Mouse (Mus musculus) left cerebral cortex, postnatal 14 days (tissue): ENCODE measurements around the gene H2-T24. TPM values are rescaled to one million over a fixed set of nuclear protein-coding genes. Genes with fewer than 3 reads are reported as not detected.
"Not testable (repeated sequence)": the region's sequence is repeated elsewhere in the genome, so short reads cannot be mapped to it uniquely, and the experiment has no call there.

Source experiments
- DNase-seq, 2 experiments: peaks; one replicate each; pipeline ENCODE4 v3.0.0; 2021 to 2022; ENCODE audit warnings: low spot score in 2 of 2, mixed read lengths in 1 of 2
- intact Hi-C: fragments of 180-260 bp; cut with DNase I; formaldehyde crosslinking; loops from one replicate; pipeline ENCODE4 v1.15.1; 2025
- long read RNA-seq, 2 experiments: library from polyadenylated mRNA; stranded (forward); transcript quantifications; one replicate each; pipeline ENCODE4 v2.0.0; 2021
- total RNA-seq, 2 experiments: library from RNA; stranded (reverse); gene quantifications; 2 replicates each; pipeline ENCODE4 v1.2.3; 2021

The H2-T24 gene
- total RNA-seq: 1 to 10 TPM; 1.0 to 1.1 TPM
- long read RNA-seq, experiment 1, partial matches to known transcripts: 0 of 7 reads
- long read RNA-seq, experiment 1, other reads (novel, unspliced or antisense): 5 of 7 reads
- long read RNA-seq, experiment 2, partial matches to known transcripts: 0 of 4 reads
- long read RNA-seq, experiment 2, other reads (novel, unspliced or antisense): 4 of 4 reads

GRCm38 (mm10) chr17:36020191-36021073 is at the start of gene H2-T24:
Gene H2-T24 (minus strand): TSS chr17:36020560.
- intact Hi-C loops: no loop called here
- peak in 1 of 2 experiments; percentile 46 for DNase-seq

DNA sequence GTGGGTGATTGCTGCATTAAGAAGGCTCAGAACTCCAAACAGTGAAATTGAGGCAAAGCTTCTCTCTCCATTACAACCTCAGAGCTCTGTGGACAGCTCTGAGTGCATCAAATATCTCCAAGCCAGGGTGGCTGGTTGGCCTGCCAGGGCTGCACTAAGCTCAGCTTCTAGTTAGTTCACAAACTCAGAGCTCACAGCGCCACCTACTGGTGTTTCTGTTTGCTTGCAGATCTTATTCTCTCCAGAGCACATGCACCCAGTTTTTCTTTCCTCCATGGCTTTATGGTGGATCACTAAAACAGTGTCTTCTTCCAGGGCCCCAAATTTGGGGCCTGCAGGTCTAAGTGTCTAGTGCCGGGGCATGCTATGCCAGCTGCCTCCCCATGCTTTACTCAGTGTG is 40.5 kb upstream of the H2-T24 start:
- intact Hi-C loops: loop anchor here (10.0 kb wide), 2 partner anchors 74 to 134 kb away; partner anchors contain the start of gene H2-T3
- DNase-seq: peak; percentile 93

DNA sequence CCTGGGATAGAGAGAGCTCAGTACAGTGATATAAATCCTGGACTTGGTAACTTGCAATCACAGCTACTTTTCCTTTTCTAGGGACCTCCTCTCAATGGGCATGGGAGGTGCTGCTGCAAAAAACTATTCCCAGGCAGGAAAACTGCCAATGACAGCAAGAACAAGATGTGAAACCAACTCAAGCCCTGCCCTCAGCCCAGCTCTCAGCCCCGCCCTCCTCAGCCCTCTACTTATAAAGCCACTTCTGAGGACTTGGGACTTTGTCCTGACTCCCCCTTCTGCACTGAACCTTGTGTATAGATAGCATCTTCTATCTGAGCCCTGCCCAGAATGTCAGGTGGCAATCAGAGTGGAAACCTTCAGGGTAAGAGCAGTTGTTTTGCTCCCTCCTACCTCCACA is 38.0 kb upstream of the H2-T24 start, which contains the start of gene Gm11127:
Gm11127 (minus strand) TSS at position 10 of the 400 bp plus-strand sequence.
- intact Hi-C loops, DNase-seq: not testable (repeated sequence)

GRCm38 (mm10) chr17:36057927-36058326 is 37.6 kb upstream of the H2-T24 start:
- DNase-seq, intact Hi-C loops: not testable (repeated sequence)

DNA sequence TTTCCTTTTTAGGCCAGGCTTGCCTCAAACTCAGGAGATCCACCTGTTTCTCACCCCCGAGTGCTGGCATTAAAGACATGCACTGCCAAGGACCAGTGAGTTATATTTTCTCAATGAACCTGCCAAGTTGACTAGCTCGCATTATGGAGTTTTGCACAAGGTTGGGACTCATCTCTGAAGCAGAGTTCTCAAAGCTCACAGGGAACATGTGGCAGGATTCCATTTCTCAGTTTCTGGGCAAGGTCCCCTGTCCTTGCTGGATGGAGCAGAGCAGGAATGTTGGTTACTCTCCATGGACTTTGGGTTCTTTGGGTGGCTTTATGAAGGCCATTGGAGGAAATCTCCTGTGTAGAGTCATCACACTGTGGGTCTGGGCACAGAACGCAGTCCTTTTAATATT is 22.9 kb upstream of the H2-T24 start:
- DNase-seq: no peak
- intact Hi-C loops: no loop called here

GRCm38 (mm10) chr17:36042610-36043169 is 22.3 kb upstream of the H2-T24 start, which contains the start of the genes H2-T22 and Gm6034:
Gene H2-T22 (minus strand): TSS chr17:36042747.
Gene Gm6034 (plus strand): TSS chr17:36042961.
- DNase-seq: peak; percentile 69 to 89
- intact Hi-C loops: not testable (repeated sequence)

GRCm38 (mm10) chr17:36042055-36042454 is 21.7 kb upstream of the H2-T24 start:
- intact Hi-C loops, DNase-seq: not testable (repeated sequence)

DNA sequence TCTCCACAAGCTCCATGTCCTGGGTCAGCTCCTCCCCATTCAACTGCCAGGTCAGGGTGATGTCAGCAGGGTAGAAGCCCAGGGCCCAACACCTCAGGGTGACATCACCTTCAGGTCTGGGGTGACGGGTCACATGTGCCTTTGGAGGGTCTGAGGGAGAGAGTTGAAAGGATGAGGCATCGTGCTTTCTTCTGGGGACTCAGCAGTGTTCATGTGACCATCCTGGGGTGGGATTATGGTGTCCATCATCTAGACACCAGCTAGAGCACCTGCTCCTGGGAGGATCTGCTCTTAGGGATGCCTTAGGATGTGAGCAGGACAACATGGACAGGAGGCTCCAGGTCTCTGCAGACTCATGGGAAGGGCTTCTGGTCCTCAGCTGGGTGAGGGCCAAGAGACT is 20.2 kb upstream of the H2-T24 start:
- intact Hi-C loops, DNase-seq: not testable (repeated sequence)

DNA sequence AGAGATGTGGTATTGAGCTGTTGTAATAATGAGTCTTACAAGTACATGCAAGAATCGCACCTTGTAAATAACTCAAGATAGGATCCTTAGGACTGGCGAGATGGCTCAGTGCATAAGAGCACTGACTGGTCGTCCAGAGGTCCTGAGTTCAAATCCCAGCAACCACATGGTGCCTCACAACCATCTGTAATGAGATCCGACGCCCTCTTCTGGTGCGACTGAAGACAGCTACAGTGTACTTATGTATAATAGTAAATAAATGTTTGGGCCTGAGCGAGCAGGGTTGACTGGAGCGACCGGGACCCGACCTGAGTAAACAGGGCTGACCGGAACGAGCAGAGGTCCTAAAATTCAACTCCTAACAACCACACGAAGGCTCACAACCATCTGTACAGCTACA is 15.8 kb upstream of the H2-T24 start:
- not testable (repeated sequence) for DNase-seq
- intact Hi-C loops: loop anchor here (2.0 kb wide), 1 partner anchor 39 kb away; no protein-coding TSS in a partner anchor

GRCm38 (mm10) chr17:36035010-36035638 is 14.8 kb upstream of the H2-T24 start:
- intact Hi-C loops: not testable (repeated sequence)
- DNase-seq: peak in 1 of 2 experiments; percentile 59

DNA sequence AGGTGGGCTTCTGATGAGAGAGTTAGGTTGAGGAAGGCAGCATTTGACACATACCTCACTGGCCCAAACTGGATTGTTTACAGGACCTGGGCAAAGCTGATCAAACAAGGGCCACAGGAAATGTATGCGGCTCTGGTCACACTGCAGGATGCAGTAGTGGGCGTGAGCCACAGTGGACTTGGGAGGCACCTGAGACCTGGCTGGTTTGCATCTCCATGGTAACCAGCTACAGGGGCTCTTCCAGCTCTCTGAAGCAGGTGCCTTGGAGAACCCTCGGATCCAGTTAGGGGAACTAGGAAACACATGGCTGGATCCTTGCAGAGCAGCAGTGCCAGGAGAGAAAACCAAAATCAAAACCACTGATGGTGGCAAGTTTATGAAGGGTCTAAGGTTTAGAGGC is 14.2 kb upstream of the H2-T24 start:
- intact Hi-C loops, DNase-seq: not testable (repeated sequence)

GRCm38 (mm10) chr17:36032351-36032875 is 12.1 kb upstream of the H2-T24 start, which contains the start of gene H2-T23:
Gene H2-T23 (minus strand): TSS chr17:36032855.
- intact Hi-C loops, DNase-seq: not testable (repeated sequence)

DNA sequence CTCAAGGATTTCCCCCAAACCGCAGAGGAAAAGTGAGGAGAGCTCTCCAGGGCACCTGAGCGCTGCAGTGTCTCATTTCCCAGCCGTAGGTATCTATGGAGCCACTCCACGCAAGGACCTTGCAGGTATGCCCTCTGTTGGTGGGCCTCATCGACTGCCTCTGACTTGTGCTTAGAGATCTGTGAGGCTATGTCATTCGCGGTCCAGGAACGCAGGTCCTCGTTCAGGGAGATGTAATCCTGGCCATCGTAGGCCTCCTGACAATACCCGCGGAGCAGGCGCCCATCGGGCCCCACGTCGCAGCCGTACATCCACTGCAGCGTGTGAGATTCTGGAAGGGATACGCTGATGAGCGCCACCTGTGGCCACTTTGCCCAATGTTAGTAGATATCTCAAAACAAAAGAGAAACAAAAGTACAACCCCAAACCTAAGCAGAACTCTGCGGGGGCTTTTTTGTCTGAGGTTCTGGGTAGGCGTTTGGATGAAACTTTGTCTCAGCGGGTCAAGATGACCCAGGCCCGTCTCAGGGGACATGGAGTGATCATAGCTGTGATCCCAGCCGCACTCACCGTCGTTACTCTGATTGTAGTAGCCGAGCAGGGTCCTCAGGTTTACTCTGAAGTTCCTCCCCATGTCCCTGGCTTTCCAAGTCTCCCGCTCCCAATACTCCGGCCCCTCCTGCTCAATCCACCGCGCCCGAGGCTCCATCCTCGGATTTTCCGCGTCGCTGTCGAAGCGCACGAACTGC is 11.4 kb upstream of the H2-T24 start:
- intact Hi-C loops: not testable (repeated sequence)
- peak; percentile 51 to 62 for DNase-seq

- DNase-seq, intact Hi-C loops: not testable (repeated sequence)
Measured at GRCm38 (mm10) chr17:36030703-36031582, 10.6 kb upstream of the H2-T24 start.

- DNase-seq, intact Hi-C loops: not testable (repeated sequence)
Measured at GRCm38 (mm10) chr17:36030046-36030702, 9.8 kb upstream of the H2-T24 start.

- no peak for DNase-seq
- intact Hi-C loops: no loop called here
Measured at GRCm38 (mm10) chr17:36028879-36029619, 8.7 kb upstream of the H2-T24 start.
